In the genomic region with DNA sequence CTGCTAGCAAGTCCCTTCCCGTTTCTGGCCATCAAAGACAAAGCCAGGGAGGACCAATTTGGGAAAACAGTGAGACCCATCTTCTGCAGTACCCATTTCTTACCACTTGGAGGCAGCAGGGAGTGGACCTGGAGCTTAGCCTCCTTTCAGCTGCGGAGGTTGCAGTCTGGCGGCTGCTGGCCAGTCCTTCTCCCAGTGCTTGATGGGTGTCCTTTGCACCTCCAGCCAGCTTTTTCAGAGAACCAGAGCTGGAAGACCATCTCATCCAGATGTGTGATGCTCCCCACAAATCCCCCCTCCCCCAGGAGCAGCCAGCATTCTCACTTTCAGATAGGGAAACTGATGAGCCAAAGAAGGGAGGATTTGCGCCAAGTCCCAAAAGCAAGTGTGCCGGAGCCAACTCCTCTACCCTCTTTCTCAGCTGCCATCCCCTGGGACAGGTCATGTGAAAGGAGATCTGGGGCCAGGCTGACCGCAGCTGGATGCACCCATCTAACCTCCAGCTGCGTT, we compare ENCODE assay signal across 9 mouse cellular contexts. TPM values are rescaled to one million over a fixed set of nuclear protein-coding genes. Genes with fewer than 3 reads are reported as not detected.
A peak's percentile ranks its signal among the peaks of the same experiment; 100 is the strongest.
DNase-seq lines count a peak whose midpoint lies in the region; ATAC-seq lines count a peak whose summit lies in the region.
"Had no signal": no experiment of that assay in that cellular context is flagged by ENCODE, and none has a peak within 500 bp of the region (broad histone marks: within the 10 kb centered on the region; RNA-seq: fewer than 3 reads in every experiment).

No protein-coding gene starts in this region.

- no peak overlapping the region for H3K4me2 ChIP-seq in neural tube, embryonic 15.5 days
- no peak overlapping the region for H3K4me2 ChIP-seq in hindbrain, embryonic 16.5 days (ENCODE audit: low read length)
- no peak overlapping the region for H3K4me2 ChIP-seq in neural tube, embryonic 11.5 days (ENCODE audit: low read depth)
- H3K4me2 ChIP-seq: embryonic facial prominence, embryonic 15.5 days had no signal

- H3K36me3 ChIP-seq in neural tube, embryonic 15.5 days = no peaks in the 10 kb centered on the region
- no peaks in the 10 kb centered on the region for H3K36me3 ChIP-seq in hindbrain, embryonic 16.5 days (ENCODE audit: control insufficient read depth, insufficient read depth, low read length)
- H3K36me3 ChIP-seq in neural tube, embryonic 11.5 days (ENCODE audit: control insufficient read depth, insufficient read depth, low read length) = no peaks in the 10 kb centered on the region
- H3K36me3 ChIP-seq: embryonic facial prominence, embryonic 15.5 days had no signal

- 30% methylated on average over 7 of the region's 7 CpGs for WGBS in neural tube, embryonic 15.5 days
- 30% methylated on average over 7 of the region's 7 CpGs for WGBS in hindbrain, embryonic 16.5 days
- WGBS in neural tube, embryonic 11.5 days = 34% methylated on average over 7 of the region's 7 CpGs

- no peaks in the 10 kb centered on the region for H3K9me3 ChIP-seq in neural tube, embryonic 15.5 days (replicated peaks)
- no peaks in the 10 kb centered on the region for H3K9me3 ChIP-seq in hindbrain, embryonic 16.5 days (ENCODE audit: control insufficient read depth, low read length)
- no peaks in the 10 kb centered on the region for H3K9me3 ChIP-seq in neural tube, embryonic 11.5 days (ENCODE audit: control insufficient read depth, low read length)
- H3K9me3 ChIP-seq: embryonic facial prominence, embryonic 15.5 days had no signal

- H3K27me3 ChIP-seq in neural tube, embryonic 15.5 days (replicated peaks) = 0 out of 2 replicates have a peak, but pooled peaks cover 3% of the 10 kb centered on the region
- H3K27me3 ChIP-seq in hindbrain, embryonic 16.5 days (replicated peaks; ENCODE audit: control insufficient read depth, insufficient read depth, low read length) = no peaks in the 10 kb centered on the region
- no peaks in the 10 kb centered on the region for H3K27me3 ChIP-seq in neural tube, embryonic 11.5 days (ENCODE audit: control insufficient read depth, insufficient read depth, low read length)

- no peak overlapping the region for H3K27ac ChIP-seq in neural tube, embryonic 15.5 days (replicated peaks)
- no peak overlapping the region for H3K27ac ChIP-seq in hindbrain, embryonic 16.5 days (ENCODE audit: low read depth, low read length)
- no peak overlapping the region for H3K27ac ChIP-seq in neural tube, embryonic 11.5 days (ENCODE audit: low read depth, low read length)
- H3K27ac ChIP-seq: embryonic facial prominence, embryonic 15.5 days had no signal

- ATAC-seq in neural tube, embryonic 15.5 days (ENCODE audit: low FRiP score) = no peak
- no peak for ATAC-seq in hindbrain, embryonic 16.5 days
- ATAC-seq in neural tube, embryonic 11.5 days (ENCODE audit: insufficient read depth, low FRiP score, low TSS enrichment) = no peak

- no peak overlapping the region for H3K9ac ChIP-seq in neural tube, embryonic 15.5 days (replicated peaks)
- 0 out of 2 replicates have a peak overlapping the region, but pooled peaks have one; percentile 0 for H3K9ac ChIP-seq in hindbrain, embryonic 16.5 days (ENCODE audit: low read depth, low read length)
- no peak overlapping the region for H3K9ac ChIP-seq in neural tube, embryonic 11.5 days (ENCODE audit: low read length)
- H3K9ac ChIP-seq: embryonic facial prominence, embryonic 15.5 days had no signal

- no peak overlapping the region for H3K4me3 ChIP-seq in neural tube, embryonic 15.5 days (replicated peaks)
- no peak overlapping the region for H3K4me3 ChIP-seq in hindbrain, embryonic 16.5 days (ENCODE audit: low read length)
- no peak overlapping the region for H3K4me3 ChIP-seq in neural tube, embryonic 11.5 days (ENCODE audit: low read depth, low read length)
- H3K4me3 ChIP-seq: embryonic facial prominence, embryonic 15.5 days had no signal

- peak; percentile 68 for DNase-seq in neural tube, embryonic 10.5 days (ENCODE audit: extremely low spot score, low spot score)
- DNase-seq in c-Kit-positive CD71-positive TER-119-positive erythroid progenitor cells, embryonic 14.5 days (ENCODE audit: low spot score) = peak; percentile 26
- DNase-seq in forelimb bud, embryonic 11.5 days (ENCODE audit: low read depth, low spot score) = peak; percentile 78
- peak; percentile 81 to 83 for DNase-seq in left cerebral cortex, adult 18-20 months (ENCODE audit: low spot score in 2 of 2)
- DNase-seq in neural tube, embryonic 11.5 days (ENCODE audit: low spot score) = peak; percentile 65
- DNase-seq in testis, postnatal 14 days (ENCODE audit: low spot score) = peak; percentile 58

- peaks cover 44% of the 10 kb centered on the region for H3K4me1 ChIP-seq in neural tube, embryonic 15.5 days
- peaks cover 14% of the 10 kb centered on the region for H3K4me1 ChIP-seq in hindbrain, embryonic 16.5 days (ENCODE audit: control insufficient read depth, insufficient read depth, low read depth, low read length)
- peaks cover 11% of the 10 kb centered on the region for H3K4me1 ChIP-seq in neural tube, embryonic 11.5 days (ENCODE audit: control insufficient read depth, insufficient read depth, low read length)

RNA-seq across cellular contexts. Expression of a gene that starts 20.7 kb away (rescaled TPM):
- 0.28 and 0.40 TPM in 2 replicates for polyA plus RNA-seq in neural tube, embryonic 15.5 days (2015; fragmentation: Nextera tagmentation; extraction: Ambion mirVana)
- 0.20 TPM in 1 of 2 replicates, not detected in the other for polyA plus RNA-seq in hindbrain, embryonic 16.5 days (2015; fragmentation: Nextera tagmentation; extraction: Ambion mirVana)
- total RNA-seq in left cerebral cortex, adult 18-20 months (2021) = not detected
- polyA plus RNA-seq in neural tube, embryonic 11.5 days (2014; fragmentation: Nextera tagmentation; extraction: Ambion mirVana) = not detected in 2 replicates

RNA-seq across cellular contexts. Expression of a gene that starts 21.1 kb away (rescaled TPM):
- polyA plus RNA-seq in neural tube, embryonic 15.5 days (2015; fragmentation: Nextera tagmentation; extraction: Ambion mirVana) = 10.5 and 13.1 TPM in 2 replicates
- polyA plus RNA-seq in hindbrain, embryonic 16.5 days (2015; fragmentation: Nextera tagmentation; extraction: Ambion mirVana) = 10.7 and 10.8 TPM in 2 replicates
- 10 to 100 TPM; 11.1 to 12.9 TPM for total RNA-seq in left cerebral cortex, adult 18-20 months (2021)
- polyA plus RNA-seq in neural tube, embryonic 11.5 days (2014; fragmentation: Nextera tagmentation; extraction: Ambion mirVana) = 2.6 and 3.8 TPM in 2 replicates

RNA-seq across cellular contexts. Expression of a gene that starts 47.5 kb away (rescaled TPM):
- 67.4 and 72.2 TPM in 2 replicates for polyA plus RNA-seq in neural tube, embryonic 15.5 days (2015; fragmentation: Nextera tagmentation; extraction: Ambion mirVana)
- 79.4 and 80.7 TPM in 2 replicates for polyA plus RNA-seq in hindbrain, embryonic 16.5 days (2015; fragmentation: Nextera tagmentation; extraction: Ambion mirVana)
- 100 to 1,000 TPM; 440 to 456 TPM for total RNA-seq in left cerebral cortex, adult 18-20 months (2021)
- 12.2 and 14.7 TPM in 2 replicates for polyA plus RNA-seq in neural tube, embryonic 11.5 days (2014; fragmentation: Nextera tagmentation; extraction: Ambion mirVana)

Comparison
In these comparisons a context has a peak if more than half of its experiments do, and no peak if none do; other contexts are left out.
1. DNase-seq: peak in every context shown above with its lines; median percentile 82 in left cerebral cortex, adult 18-20 months; 78 in forelimb bud, embryonic 11.5 days; 68 in neural tube, embryonic 10.5 days; 65 in neural tube, embryonic 11.5 days; 58 in testis, postnatal 14 days; 26 in c-Kit-positive CD71-positive TER-119-positive erythroid progenitor cells, embryonic 14.5 days.